Mouse (Mus musculus) limb, embryonic 14.5 days (tissue): ENCODE results near the gene Egln1. TPM values are rescaled to one million over a fixed set of nuclear protein-coding genes. Genes with fewer than 3 reads are reported as not detected.

ENCODE experiments used
- ATAC-seq: fragments of 200-750 bp; cut with Nextera tagmentation; 2 replicates; pipeline ENCODE4 v1.8.0; 2017; ENCODE audit warnings: low read depth, moderate number of reproducible peaks, moderate TSS enrichment; ENCODE audit not compliant: low FRiP score
- DNase-seq: peaks from one replicate; pipeline ENCODE4 v3.0.0-alpha.2; 2015; ENCODE audit warnings: low spot score
- H3K27ac ChIP-seq: fragments of 300-500 bp; sonication (generic); replicated peaks from 2 replicates; pipeline ENCODE4 v1.5.1; 2014; ENCODE audit warnings: low read depth, mild to moderate bottlenecking, low read length, moderate library complexity, mixed read lengths
- H3K27me3 ChIP-seq: fragments of 300-500 bp; sonication (generic); 2 replicates; pipeline ENCODE4 v1.6.1; 2014; ENCODE audit warnings: low read length, mixed read lengths; ENCODE audit not compliant: control insufficient read depth, insufficient read depth
- H3K36me3 ChIP-seq: fragments of 300-500 bp; sonication (generic); 2 replicates; pipeline ENCODE4 v1.6.1; 2014; ENCODE audit warnings: mild to moderate bottlenecking, low read length, moderate library complexity, mixed read lengths; ENCODE audit not compliant: control insufficient read depth, insufficient read depth
- H3K4me1 ChIP-seq: fragments of 300-500 bp; sonication (generic); 2 replicates; pipeline ENCODE4 v1.6.1; 2014; ENCODE audit warnings: antibody characterized with exemption, low read length, mixed read lengths; ENCODE audit not compliant: control insufficient read depth, insufficient read depth
- H3K4me2 ChIP-seq: fragments of 300-500 bp; sonication (generic); replicated peaks from 2 replicates; pipeline ENCODE4 v1.6.1; 2014; ENCODE audit warnings: low read depth, mild to moderate bottlenecking, low read length, moderate library complexity; ENCODE audit not compliant: severe bottlenecking
- H3K4me3 ChIP-seq: fragments of 300-500 bp; sonication (generic); replicated peaks from 2 replicates; pipeline ENCODE4 v1.5.1; 2014; ENCODE audit warnings: low read length
- H3K9ac ChIP-seq: fragments of 300-500 bp; sonication (generic); 2 replicates; pipeline ENCODE4 v1.6.1; 2014; ENCODE audit warnings: mild to moderate bottlenecking, low read depth, low read length, moderate library complexity; ENCODE audit not compliant: severe bottlenecking
- H3K9me3 ChIP-seq: fragments of 300-500 bp; sonication (generic); 2 replicates; pipeline ENCODE4 v1.6.1; 2016; ENCODE audit warnings: low read length; ENCODE audit not compliant: control insufficient read depth
- POLR2A ChIP-seq: fragments of 200-500 bp; IDR thresholded peaks from 2 replicates; pipeline ENCODE4 v1.8.0; 2012; ENCODE audit warnings: inconsistent platforms, mild to moderate bottlenecking, moderate library complexity, borderline replicate concordance; ENCODE audit not compliant: insufficient read depth, insufficient read length; ENCODE audit errors: extremely low read depth
- WGBS: fragments of 180-500 bp; shearing (Covaris S2); extraction: QIAGEN DNeasy Blood & Tissue Kit; methylation state at CpG from one replicate; pipeline ENCODE4 v1.1.7; 2014; 5-methylcytosine and 5-hydroxymethylcytosine counted together
- polyA plus RNA-seq, 2 experiments: library from polyadenylated mRNA; depleted of rRNA in 1 of 2; stranded (reverse) in 1 of 2; unstranded in 1 of 2; fragments of >200 nt; fragmentation: Nextera tagmentation in 1 of 2; extraction: Ambion mirVana in 1 of 2; gene quantifications; 2 replicates each; pipeline versions ENCODE4 v1.2.1 to v1.2.3; 2012 to 2014

Egln1 gene
- polyA plus RNA-seq, 2 experiments, result 18.5 to 39.8 TPM

GRCm38 (mm10) chr8:124935116-124935515 is 14.0 kb downstream of the Egln1 start:
- no peaks in the 10 kb centered on the region; the same call in 1 of the 2 replicates for H3K9me3 ChIP-seq
- H3K4me2 ChIP-seq, result no peak overlapping the region
- no peak overlapping the region for H3K27ac ChIP-seq
- H3K4me3 ChIP-seq, result no peak overlapping the region
- H3K36me3 ChIP-seq, result peaks cover 6% of the 10 kb centered on the region; the same call in 1 of the 2 replicates
- WGBS, result 85% methylated on average over 5 of the region's 5 CpGs
- no peak for TF ChIP-seq POLR2A
- H3K27me3 ChIP-seq, result no peaks in the 10 kb centered on the region
- ATAC-seq (no peak), DNase-seq (no peak)
- no peaks in the 10 kb centered on the region; the same call in 1 of the 2 replicates for H3K4me1 ChIP-seq
- no peak overlapping the region for H3K9ac ChIP-seq

DNA sequence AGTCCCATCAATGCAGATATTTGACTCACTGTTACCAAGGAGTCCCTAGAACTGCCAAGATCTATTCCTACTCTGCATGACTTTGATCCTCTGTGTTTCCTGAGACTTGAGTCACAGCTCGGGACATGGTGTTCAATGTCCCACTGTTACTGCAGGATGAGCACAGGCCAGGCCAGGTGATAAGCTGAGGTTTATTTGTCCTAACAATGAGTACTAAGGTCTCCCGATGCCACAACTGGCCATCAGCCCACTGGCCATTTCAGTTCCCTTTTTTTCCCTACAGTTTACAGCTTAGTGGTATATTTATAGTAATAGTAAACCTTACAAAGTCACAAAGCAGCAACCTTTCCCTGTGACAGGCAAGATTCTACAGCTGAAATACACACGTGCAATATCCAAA is 16.7 kb downstream of the Egln1 start:
- DNase-seq, result no peak
- no peaks in the 10 kb centered on the region; the same call in 1 of the 2 replicates for H3K9me3 ChIP-seq
- H3K9ac ChIP-seq, result no peak overlapping the region
- H3K36me3 ChIP-seq, result peaks cover 3% of the 10 kb centered on the region; the same call in 1 of the 2 replicates
- no peak overlapping the region for H3K4me3 ChIP-seq
- no peak for TF ChIP-seq POLR2A
- WGBS, result 81% methylated on average over 3 of the region's 3 CpGs
- no peaks in the 10 kb centered on the region for H3K27me3 ChIP-seq
- no peak overlapping the region for H3K27ac ChIP-seq
- H3K4me1 ChIP-seq, result no peaks in the 10 kb centered on the region; the same call in 1 of the 2 replicates
- ATAC-seq, result no peak
- H3K4me2 ChIP-seq, result no peak overlapping the region

DNA sequence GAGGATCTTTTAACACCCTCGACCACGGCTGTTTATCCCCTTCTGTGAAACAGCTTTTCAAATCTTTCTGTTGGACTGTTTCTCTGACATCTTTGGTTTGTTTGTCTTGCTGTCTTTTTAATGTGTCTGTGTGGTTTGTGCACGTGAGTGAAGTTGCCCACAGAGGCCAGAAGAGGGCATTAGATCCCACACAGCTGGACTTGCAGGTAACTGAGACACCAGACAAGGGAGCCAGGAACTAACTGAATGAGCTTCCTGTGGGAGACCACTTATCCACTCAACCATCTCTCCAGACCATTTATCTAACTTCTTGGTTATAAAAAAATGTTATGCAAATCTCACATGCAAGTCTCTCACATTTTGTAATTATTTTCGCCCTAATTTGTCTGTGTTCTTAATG is 18.5 kb downstream of the Egln1 start:
- DNase-seq (no peak), ATAC-seq (no peak)
- Histone ChIP-seq H3K36me3 (peaks cover 3% of the 10 kb centered on the region; the same call in 1 of the 2 replicates), H3K9me3 (no peaks in the 10 kb centered on the region; the same call in 1 of the 2 replicates), H3K9ac (no peak overlapping the region), H3K4me3 (no peak overlapping the region), H3K27ac (no peak overlapping the region), H3K4me2 (no peak overlapping the region), H3K4me1 (peaks cover 3% of the 10 kb centered on the region; the same call in 1 of the 2 replicates), H3K27me3 (no peaks in the 10 kb centered on the region)
- 64% methylated on average over 4 of the region's 4 CpGs for WGBS
- no peak for TF ChIP-seq POLR2A

GRCm38 (mm10) chr8:124930086-124930485 is 19.0 kb downstream of the Egln1 start:
- no peaks in the 10 kb centered on the region; the same call in 1 of the 2 replicates for H3K9me3 ChIP-seq
- peaks cover 3% of the 10 kb centered on the region; the same call in 1 of the 2 replicates for H3K36me3 ChIP-seq
- H3K27ac ChIP-seq, result no peak overlapping the region
- no peak for ATAC-seq
- H3K27me3 ChIP-seq, result no peaks in the 10 kb centered on the region
- H3K4me1 ChIP-seq, result peaks cover 3% of the 10 kb centered on the region; the same call in 1 of the 2 replicates
- H3K4me2 ChIP-seq, result no peak overlapping the region
- WGBS, result 78% methylated on average over 13 of the region's 13 CpGs
- H3K9ac ChIP-seq, result no peak overlapping the region
- no peak overlapping the region for H3K4me3 ChIP-seq
- no peak for DNase-seq
- TF ChIP-seq POLR2A, result no peak

DNA sequence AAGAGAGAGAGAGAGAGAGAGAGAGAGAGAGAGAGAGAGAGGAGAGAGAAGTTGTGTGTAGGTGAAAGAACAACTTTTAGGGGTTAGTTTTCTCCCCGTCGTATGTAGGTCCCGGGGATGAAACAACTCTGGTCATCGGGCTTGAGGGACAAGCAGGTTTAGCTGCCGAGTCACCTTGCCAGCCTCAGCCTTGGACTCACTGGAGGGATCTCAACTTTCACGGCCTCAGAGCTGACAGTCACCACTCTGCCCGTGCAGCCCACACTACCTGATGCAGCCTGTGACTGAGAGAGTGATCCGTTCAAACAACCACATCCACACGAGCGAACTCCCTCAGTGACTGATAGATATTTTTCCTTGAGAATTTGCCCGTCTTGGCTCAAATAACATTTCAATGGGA is 20.1 kb downstream of the Egln1 start:
- no peaks in the 10 kb centered on the region for H3K27me3 ChIP-seq
- no peak overlapping the region for H3K4me2 ChIP-seq
- no peak for ATAC-seq
- no peak overlapping the region for H3K27ac ChIP-seq
- H3K36me3 ChIP-seq, result peaks cover 3% of the 10 kb centered on the region; the same call in 1 of the 2 replicates
- WGBS, result 72% methylated on average over 11 of the region's 11 CpGs
- TF ChIP-seq POLR2A, result no peak
- DNase-seq, result no peak
- no peak overlapping the region for H3K9ac ChIP-seq
- H3K4me1 ChIP-seq, result 0 out of 2 replicates have a peak, but pooled peaks cover 3% of the 10 kb centered on the region
- H3K9me3 ChIP-seq, result no peaks in the 10 kb centered on the region; the same call in 1 of the 2 replicates
- H3K4me3 ChIP-seq, result no peak overlapping the region
